Mouse (Mus musculus) neural tube, embryonic 15.5 days (tissue): ENCODE results near the gene Slc2a13. TPM values are rescaled to one million over a fixed set of nuclear protein-coding genes. Genes with fewer than 3 reads are reported as not detected.

Source experiments
- ATAC-seq: fragments of 200-750 bp; cut with Nextera tagmentation; 2 replicates; pipeline ENCODE4 v1.8.0; 2017; ENCODE audit warnings: mild to moderate bottlenecking, moderate TSS enrichment, moderate library complexity; ENCODE audit not compliant: low FRiP score
- H3K27ac ChIP-seq: fragments of 300-500 bp; sonication (generic); replicated peaks from 2 replicates; pipeline ENCODE4 v1.5.1; 2015; ENCODE audit warnings: mild to moderate bottlenecking, inconsistent platforms
- H3K27me3 ChIP-seq: fragments of 300-500 bp; sonication (generic); replicated peaks from 2 replicates; pipeline ENCODE4 v1.6.1; 2015; ENCODE audit warnings: inconsistent platforms
- H3K36me3 ChIP-seq: fragments of 300-500 bp; sonication (generic); 2 replicates; pipeline ENCODE4 v1.6.1; 2015; ENCODE audit warnings: inconsistent platforms
- H3K4me1 ChIP-seq: fragments of 300-500 bp; sonication (generic); 2 replicates; pipeline ENCODE4 v1.6.1; 2015; ENCODE audit warnings: inconsistent platforms
- H3K4me2 ChIP-seq: fragments of 300-500 bp; sonication (generic); 2 replicates; pipeline ENCODE4 v1.6.1; 2015; ENCODE audit warnings: inconsistent platforms, mild to moderate bottlenecking, moderate library complexity
- H3K4me3 ChIP-seq: fragments of 300-500 bp; sonication (generic); replicated peaks from 2 replicates; pipeline ENCODE4 v1.5.1; 2015; ENCODE audit warnings: mild to moderate bottlenecking, inconsistent platforms
- H3K9ac ChIP-seq: fragments of 300-500 bp; sonication (generic); replicated peaks from 2 replicates; pipeline ENCODE4 v1.6.1; 2015; ENCODE audit warnings: mild to moderate bottlenecking, inconsistent platforms
- H3K9me3 ChIP-seq: fragments of 300-500 bp; sonication (generic); replicated peaks from 2 replicates; pipeline ENCODE4 v1.6.1; 2016; ENCODE audit warnings: inconsistent platforms
- WGBS: fragments of 180-500 bp; shearing (Covaris S2); methylation state at CpG from one replicate; pipeline ENCODE4 v1.1.7; 2015; ENCODE audit warnings: mixed read lengths; 5-methylcytosine and 5-hydroxymethylcytosine counted together
- polyA plus RNA-seq: library from polyadenylated mRNA; unstranded; fragments of >200 nt; fragmentation: Nextera tagmentation; extraction: Ambion mirVana; gene quantifications from 2 replicates; pipeline ENCODE4 v1.2.1, GENCODE M21; 2015

Gene Slc2a13
- polyA plus RNA-seq, 1 experiment from 2014 or later = 4.7 TPM

DNA sequence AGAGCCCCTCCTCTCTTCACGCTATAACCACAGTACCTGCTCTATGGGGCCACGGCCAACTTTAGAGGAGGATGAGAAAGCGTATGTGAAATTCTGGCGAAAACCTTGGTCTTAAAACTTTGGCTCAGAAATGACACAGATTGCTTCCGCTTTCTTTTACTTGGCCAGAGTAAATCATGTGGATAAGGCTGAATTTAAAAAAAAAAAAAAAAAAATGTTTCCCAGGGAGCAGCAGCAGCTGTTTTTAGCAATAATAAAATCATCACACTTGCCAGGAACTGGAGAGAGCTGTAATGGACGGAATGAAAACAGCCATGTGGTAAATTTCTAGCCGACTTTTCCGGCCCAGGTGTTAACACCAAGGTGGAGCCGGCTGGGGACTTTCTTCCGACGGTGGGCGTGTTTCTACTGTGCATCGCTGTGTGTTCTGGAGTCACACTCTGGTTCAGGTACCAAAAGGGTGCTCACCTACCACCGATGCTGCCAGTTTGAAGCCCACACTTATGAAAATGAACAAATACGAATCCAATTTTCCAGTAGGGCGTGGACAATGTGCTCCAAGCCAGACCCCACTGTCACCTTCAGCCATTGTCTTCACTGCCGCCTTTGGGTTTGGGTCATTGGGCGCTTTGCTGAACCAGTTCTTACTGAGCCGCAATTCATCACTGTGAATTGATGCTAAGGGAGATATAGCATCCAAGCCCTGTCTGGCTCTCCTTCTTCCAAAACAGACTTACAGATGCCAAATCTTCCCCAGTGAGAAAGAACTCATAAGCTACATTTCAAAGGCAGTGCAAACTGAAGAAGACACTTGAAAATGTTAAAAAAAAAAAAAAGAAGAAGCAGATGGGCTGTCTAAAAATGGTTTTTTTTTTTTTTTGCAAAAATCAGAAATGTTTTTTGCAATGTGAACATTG lies 258.4 kb downstream of the Slc2a13 start:
- Histone ChIP-seq H3K9ac (no peak overlapping the region), H3K27ac (no peak overlapping the region), H3K4me1 (peaks cover 3% of the 10 kb centered on the region; the same call in 1 of the 2 replicates), H3K9me3 (no peaks in the 10 kb centered on the region), H3K4me2 (no peak overlapping the region; the same call in 1 of the 2 replicates), H3K4me3 (no peak overlapping the region), H3K27me3 (no peaks in the 10 kb centered on the region), H3K36me3 (no peaks in the 10 kb centered on the region)
- no peak for ATAC-seq
- 58% methylated on average over 19 of the region's 19 CpGs for WGBS

DNA sequence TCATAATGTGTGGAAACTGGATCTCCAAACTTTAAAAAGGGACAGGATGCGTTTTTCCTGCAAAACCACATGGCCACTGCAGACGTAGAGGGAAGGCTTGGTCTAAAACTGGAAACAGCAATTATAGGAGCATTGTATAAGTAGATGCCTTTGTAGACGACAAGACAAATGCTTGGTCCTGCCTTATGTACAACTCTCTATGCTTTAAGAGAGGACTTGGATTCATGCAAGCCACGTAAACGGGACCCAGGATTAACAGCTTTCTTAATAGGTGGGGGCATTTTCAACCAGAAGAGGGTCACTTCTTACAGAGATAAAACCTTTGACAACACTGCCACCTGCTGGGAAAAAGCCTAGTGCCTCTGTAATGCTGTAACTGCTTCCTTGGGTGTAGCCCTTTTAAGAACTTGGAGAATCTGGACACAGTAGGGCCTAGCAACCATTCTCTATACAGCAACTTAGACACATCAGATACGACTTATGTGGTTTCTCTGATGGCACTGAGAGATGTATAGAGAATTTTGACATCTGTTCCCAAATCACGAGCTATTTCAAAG lies 268.7 kb downstream of the Slc2a13 start:
- no peak overlapping the region for H3K27ac ChIP-seq
- no peaks in the 10 kb centered on the region for H3K36me3 ChIP-seq
- H3K9ac ChIP-seq = no peak overlapping the region
- no peak overlapping the region for H3K4me3 ChIP-seq
- ATAC-seq = no peak
- no peaks in the 10 kb centered on the region for H3K9me3 ChIP-seq
- no peaks in the 10 kb centered on the region for H3K4me1 ChIP-seq
- no peak overlapping the region for H3K4me2 ChIP-seq
- H3K27me3 ChIP-seq = no peaks in the 10 kb centered on the region
- 47% methylated on average over 7 of the region's 7 CpGs for WGBS

DNA sequence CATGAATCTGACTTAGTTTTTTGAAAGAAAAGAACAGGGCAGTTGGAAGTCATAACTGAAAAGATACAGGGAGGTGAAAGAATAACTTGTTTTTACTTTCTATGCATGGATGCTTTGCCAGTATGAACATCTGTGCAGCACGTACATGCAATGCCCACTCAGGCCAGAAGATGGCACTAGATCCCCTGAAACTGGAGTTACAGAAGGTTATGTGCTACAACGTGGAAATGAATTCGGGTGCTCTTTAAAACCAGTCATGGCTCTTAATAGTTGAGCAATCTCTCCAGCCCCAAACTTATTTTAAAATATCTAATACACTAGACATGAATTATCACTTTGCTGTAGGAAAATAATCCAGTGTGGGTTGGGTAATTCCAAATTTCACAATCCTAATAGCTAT lies 271.7 kb downstream of the Slc2a13 start:
- no peak for ATAC-seq
- Histone ChIP-seq H3K27ac (no peak overlapping the region), H3K27me3 (no peaks in the 10 kb centered on the region), H3K4me1 (no peaks in the 10 kb centered on the region), H3K9ac (no peak overlapping the region), H3K36me3 (no peaks in the 10 kb centered on the region), H3K9me3 (no peaks in the 10 kb centered on the region), H3K4me3 (no peak overlapping the region), H3K4me2 (no peak overlapping the region)
- WGBS = 6% methylated on average over 3 of the region's 3 CpGs

DNA sequence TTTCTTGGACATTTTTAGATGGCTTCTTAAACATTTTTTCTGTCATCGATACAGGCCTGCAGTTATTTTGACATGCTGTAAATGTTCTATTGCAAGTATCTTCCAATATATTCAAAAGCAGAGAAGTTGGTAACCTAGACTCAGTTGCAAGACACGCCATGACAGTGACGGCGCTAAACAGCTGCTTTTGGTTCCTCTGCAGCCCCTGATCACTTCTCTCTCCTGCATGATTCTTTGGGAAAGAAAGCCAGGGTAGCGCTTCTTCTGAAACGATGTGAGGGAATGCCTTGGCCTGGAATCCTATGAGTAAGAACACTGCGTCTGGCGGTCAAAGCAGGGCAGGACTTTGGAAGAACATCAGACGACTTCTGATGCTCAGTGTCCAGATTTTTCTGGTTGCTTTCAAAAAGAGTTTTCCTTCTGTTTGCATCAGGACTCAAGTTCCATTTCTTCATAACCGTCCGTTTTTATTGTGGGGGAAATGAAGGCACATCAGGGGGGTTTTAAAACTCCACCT lies 273.7 kb downstream of the Slc2a13 start:
- Histone ChIP-seq H3K27me3 (no peaks in the 10 kb centered on the region), H3K36me3 (no peaks in the 10 kb centered on the region), H3K4me1 (no peaks in the 10 kb centered on the region), H3K9ac (no peak overlapping the region), H3K4me3 (no peak overlapping the region), H3K4me2 (no peak overlapping the region), H3K9me3 (no peaks in the 10 kb centered on the region), H3K27ac (no peak overlapping the region)
- no peak for ATAC-seq
- 88% methylated on average over 11 of the region's 11 CpGs for WGBS

DNA sequence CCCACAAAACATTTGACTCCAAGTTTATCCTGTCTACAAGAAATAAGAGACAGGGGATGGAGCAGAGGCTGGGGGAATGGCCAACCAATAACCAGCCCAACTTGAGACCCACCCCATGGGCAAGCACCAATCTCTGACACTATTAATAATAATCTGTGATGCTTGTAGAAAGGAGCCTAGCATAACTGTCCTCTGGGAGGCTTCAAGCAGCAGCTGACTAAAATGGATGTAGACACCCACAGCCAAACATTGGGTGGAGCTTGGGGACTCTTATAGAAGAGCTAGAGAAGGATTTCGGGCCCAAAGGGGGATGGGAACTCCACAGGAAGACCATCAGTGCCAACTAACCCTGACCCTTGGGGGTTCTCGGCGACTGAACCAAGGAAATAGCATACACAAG lies 289.6 kb downstream of the Slc2a13 start:
- Histone ChIP-seq H3K36me3 (no peaks in the 10 kb centered on the region), H3K4me1 (no peaks in the 10 kb centered on the region)
- 92% methylated on average over 3 of the region's 3 CpGs for WGBS

DNA sequence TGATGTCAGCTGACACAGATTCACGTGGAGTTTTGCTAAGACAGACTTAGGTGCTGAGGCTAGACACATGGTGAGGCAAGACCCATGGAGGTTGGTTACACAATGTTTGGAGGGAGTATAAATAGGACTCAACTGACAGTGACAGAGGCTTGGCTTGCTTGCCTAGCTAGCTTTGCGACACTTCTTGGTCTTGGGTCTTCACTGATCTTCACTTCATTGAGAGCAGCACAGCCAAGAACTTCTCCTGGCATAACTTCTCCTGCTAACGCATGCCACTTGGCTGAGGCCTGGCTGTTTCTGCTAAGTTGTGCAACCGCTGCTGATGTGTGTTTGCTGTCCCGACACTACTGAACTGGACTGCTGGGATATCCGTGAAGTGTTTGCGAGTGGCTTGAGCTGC lies 290.2 kb downstream of the Slc2a13 start:
- Histone ChIP-seq H3K4me3 (no peak overlapping the region), H3K4me2 (no peak overlapping the region), H3K9ac (no peak overlapping the region), H3K4me1 (no peaks in the 10 kb centered on the region), H3K27me3 (no peaks in the 10 kb centered on the region), H3K27ac (no peak overlapping the region), H3K9me3 (no peaks in the 10 kb centered on the region), H3K36me3 (no peaks in the 10 kb centered on the region)
- WGBS = 94% methylated on average over 7 of the region's 7 CpGs
- no peak for ATAC-seq

More for the DNA sequence above, 289.6 kb downstream of the Slc2a13 start:
- Histone ChIP-seq H3K9me3 (no peaks in the 10 kb centered on the region), H3K27ac (no peak overlapping the region), H3K27me3 (no peaks in the 10 kb centered on the region), H3K9ac (no peak overlapping the region), H3K4me3 (no peak overlapping the region), H3K4me2 (no peak overlapping the region)
- ATAC-seq = no peak

DNA sequence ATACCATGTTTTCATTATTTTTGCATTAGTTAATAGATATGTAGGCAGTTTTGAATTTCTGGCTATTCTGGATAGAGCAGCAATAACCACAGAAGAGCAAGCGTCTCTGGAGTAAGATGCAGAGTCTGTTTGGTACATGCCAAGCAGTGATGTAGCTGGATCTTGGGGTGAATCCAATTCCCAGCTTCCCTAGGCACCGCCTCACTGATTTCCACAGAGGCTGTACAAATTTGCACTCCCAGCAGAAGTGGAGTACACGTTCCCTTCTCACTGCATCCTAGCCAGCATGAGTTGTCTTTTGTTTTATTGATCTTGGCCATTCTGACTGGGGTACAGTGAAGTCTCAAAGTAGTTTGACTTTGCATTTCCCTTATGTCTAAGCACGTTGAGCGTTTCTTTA lies 291.5 kb downstream of the Slc2a13 start:
- Histone ChIP-seq H3K27ac (no peak overlapping the region), H3K9ac (no peak overlapping the region), H3K4me3 (no peak overlapping the region), H3K27me3 (no peaks in the 10 kb centered on the region), H3K36me3 (no peaks in the 10 kb centered on the region), H3K4me2 (no peak overlapping the region), H3K9me3 (no peaks in the 10 kb centered on the region), H3K4me1 (no peaks in the 10 kb centered on the region)
- WGBS = 85% methylated on average over 5 of the region's 5 CpGs
- no peak for ATAC-seq

DNA sequence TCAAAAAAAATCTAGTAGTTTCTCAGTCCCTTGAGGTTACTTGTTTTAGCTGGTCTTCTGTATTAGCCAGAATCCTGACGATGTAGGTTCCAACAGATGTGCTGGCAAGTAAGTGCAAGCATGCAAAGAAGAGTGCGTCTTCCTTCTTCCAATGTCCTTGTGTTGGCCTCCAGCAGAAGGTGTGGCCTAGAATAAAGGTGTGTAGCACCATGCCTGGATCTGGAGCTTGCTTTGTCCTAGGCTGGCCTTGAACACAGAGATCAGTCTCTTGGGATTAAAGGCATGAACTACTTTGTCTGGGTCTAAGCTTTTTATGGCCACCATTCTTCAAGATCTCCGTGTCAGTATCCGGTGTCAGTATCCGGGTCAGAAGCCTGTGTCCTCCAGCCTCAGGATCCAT lies 293.5 kb downstream of the Slc2a13 start:
- no peak overlapping the region for H3K4me2 ChIP-seq
- no peak for ATAC-seq
- no peak overlapping the region for H3K9ac ChIP-seq
- no peaks in the 10 kb centered on the region for H3K36me3 ChIP-seq
- no peaks in the 10 kb centered on the region for H3K9me3 ChIP-seq
- H3K4me3 ChIP-seq = no peak overlapping the region
- no peaks in the 10 kb centered on the region for H3K27me3 ChIP-seq
- H3K4me1 ChIP-seq = no peaks in the 10 kb centered on the region
- 96% methylated on average over 5 of the region's 5 CpGs for WGBS
- H3K27ac ChIP-seq = no peak overlapping the region

DNA sequence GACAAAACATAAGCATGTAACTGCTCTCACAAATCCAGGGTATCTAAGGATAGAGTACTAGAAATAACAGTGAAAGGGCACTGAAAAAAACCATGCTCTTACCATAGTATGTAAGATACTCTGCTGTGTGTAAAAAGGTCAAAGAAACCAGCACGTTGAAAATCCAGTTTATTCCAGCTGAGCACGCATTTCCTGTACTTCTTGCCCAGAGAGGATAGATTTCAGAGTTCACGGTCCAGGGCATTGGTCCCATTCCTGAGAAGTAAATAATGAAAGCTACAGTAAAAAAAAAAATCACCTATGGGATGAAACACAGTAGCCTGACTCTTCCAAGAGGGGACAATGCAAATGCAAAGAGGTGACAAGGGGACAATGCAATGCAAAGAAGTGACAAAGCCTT lies 297.1 kb downstream of the Slc2a13 start:
- no peak for ATAC-seq
- H3K4me1 ChIP-seq = no peaks in the 10 kb centered on the region
- no peak overlapping the region for H3K9ac ChIP-seq
- H3K9me3 ChIP-seq = no peaks in the 10 kb centered on the region
- WGBS = 71% methylated on average over 3 of the region's 3 CpGs
- 0 out of 2 replicates have a peak, but pooled peaks cover 4% of the 10 kb centered on the region for H3K36me3 ChIP-seq
- no peak overlapping the region for H3K4me3 ChIP-seq
- H3K27ac ChIP-seq = no peak overlapping the region
- no peak overlapping the region for H3K4me2 ChIP-seq
- no peaks in the 10 kb centered on the region for H3K27me3 ChIP-seq

DNA sequence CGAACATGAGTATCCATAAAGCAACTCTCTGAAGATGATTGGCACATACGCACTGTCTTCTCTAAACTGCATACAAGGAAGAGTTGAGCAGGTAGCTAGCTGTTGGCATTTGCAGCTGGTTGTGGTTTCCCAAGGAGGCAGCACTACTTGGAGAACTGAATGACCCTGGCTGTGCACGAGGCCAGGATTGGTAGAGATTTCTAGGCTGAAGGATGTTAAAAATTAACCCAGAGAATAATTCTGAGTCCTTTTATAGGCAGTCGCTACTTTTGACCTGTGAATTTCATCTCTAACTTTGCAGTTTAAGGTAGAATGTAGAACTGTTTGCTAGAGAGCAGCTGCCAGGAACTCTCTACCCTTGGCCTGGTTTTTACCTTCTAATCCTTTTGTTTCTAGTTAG lies 304.5 kb downstream of the Slc2a13 start:
- H3K4me3 ChIP-seq = no peak overlapping the region
- H3K9me3 ChIP-seq = no peaks in the 10 kb centered on the region
- H3K27ac ChIP-seq = no peak overlapping the region
- H3K9ac ChIP-seq = no peak overlapping the region
- 80% methylated on average over 4 of the region's 4 CpGs for WGBS
- H3K4me2 ChIP-seq = no peak overlapping the region
- H3K36me3 ChIP-seq = 0 out of 2 replicates have a peak, but pooled peaks cover 4% of the 10 kb centered on the region
- ATAC-seq = no peak
- H3K4me1 ChIP-seq = no peaks in the 10 kb centered on the region
- no peaks in the 10 kb centered on the region for H3K27me3 ChIP-seq

DNA sequence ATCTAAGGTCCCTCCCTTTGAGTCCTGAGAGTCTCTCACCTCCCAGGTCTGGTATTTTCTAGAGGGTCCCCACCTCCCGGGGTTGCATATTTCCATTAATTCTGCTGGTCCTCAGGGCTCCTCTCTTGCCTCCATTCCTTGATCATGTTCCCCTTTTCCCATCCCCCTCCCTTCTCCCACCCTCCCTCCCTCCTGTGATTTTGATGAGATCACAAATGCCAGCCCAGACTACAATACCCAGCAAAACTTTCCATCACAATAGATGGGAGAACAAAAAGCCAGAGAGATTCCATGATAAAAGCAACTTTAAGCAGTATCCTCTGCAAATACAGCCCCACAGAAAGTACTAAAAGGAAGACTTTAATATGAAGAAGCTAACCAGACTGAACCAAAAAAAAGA lies 309.1 kb downstream of the Slc2a13 start:
- no peak overlapping the region for H3K4me3 ChIP-seq
- H3K4me1 ChIP-seq = no peaks in the 10 kb centered on the region
- no peak for ATAC-seq
- no peak overlapping the region for H3K9ac ChIP-seq
- no peaks in the 10 kb centered on the region for H3K9me3 ChIP-seq
- no peaks in the 10 kb centered on the region for H3K27me3 ChIP-seq
- H3K36me3 ChIP-seq = no peaks in the 10 kb centered on the region
- no peak overlapping the region for H3K27ac ChIP-seq
- H3K4me2 ChIP-seq = no peak overlapping the region
- WGBS = 97% methylated on average over 1 of the region's 1 CpGs

DNA sequence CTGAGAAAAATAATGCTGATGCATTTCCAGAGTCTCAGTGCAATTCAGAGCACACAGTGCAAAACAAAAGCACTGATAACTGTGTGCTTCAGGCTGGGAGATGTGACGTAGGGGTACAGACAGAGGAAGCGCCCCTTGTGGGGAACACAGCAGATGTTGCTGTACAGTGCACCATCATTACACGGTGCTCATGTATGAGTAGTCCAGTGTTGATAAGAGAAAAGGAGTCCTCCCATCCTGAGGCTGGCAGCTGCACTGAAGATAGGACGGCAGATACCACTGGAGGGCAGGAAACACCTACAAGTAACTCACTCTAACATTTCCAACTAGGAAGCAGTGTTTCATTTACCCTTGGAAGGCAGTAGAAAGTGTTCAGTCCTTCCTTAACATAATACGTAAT lies 312.5 kb downstream of the Slc2a13 start:
- Histone ChIP-seq H3K9me3 (no peaks in the 10 kb centered on the region), H3K36me3 (no peaks in the 10 kb centered on the region), H3K9ac (no peak overlapping the region), H3K4me1 (no peaks in the 10 kb centered on the region), H3K4me2 (no peak overlapping the region), H3K27ac (0 out of 2 replicates have a peak overlapping the region, but pooled peaks have one; percentile 33), H3K27me3 (no peaks in the 10 kb centered on the region), H3K4me3 (no peak overlapping the region)
- WGBS = 55% methylated on average over 5 of the region's 5 CpGs
- ATAC-seq = peak; percentile 41; the same call in 1 of the 2 replicates
